Mouse (Mus musculus) left cerebral cortex, postnatal 25 days (tissue): ENCODE results near the gene Dot1l. TPM values are rescaled to one million over a fixed set of nuclear protein-coding genes. Genes with fewer than 3 reads are reported as not detected.
"Not testable (repeated sequence)": the region's sequence is repeated elsewhere in the genome, so short reads cannot be mapped to it uniquely, and the experiment has no call there.

Source experiments
- DNase-seq, 2 experiments: peaks; one replicate each; pipeline ENCODE4 v3.0.0; 2022; ENCODE audit warnings: low spot score in 2 of 2, mixed read lengths in 1 of 2
- intact Hi-C: fragments of 180-260 bp; cut with DNase I; formaldehyde crosslinking; loops from one replicate; pipeline ENCODE4 v1.15.1; 2025
- total RNA-seq, 2 experiments: library from RNA; stranded (reverse); gene quantifications; 2 replicates each; pipeline ENCODE4 v1.2.3; 2021

Dot1l gene
- total RNA-seq, 2 experiments from 2014 or later = 46.5 to 56.0 TPM

DNA sequence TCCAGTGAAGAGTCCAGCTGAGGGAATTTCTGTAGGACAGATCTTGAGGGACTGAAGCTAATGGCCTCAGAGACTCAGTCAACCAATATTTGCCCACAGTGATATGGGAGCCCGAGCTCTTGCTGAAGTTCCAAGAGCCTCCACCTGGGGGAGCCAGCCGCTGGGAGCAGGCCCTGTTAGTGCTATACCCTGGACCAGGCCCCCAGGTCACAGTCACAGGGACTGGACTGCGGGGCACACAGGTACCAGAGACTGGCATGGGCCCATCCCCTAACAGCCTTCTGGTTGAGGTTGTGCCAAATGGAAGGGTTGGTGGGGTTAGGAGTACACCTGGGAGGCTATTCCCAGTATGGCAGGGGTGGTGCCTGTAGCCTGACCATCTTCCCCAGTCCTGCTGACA lies 50.9 kb downstream of the Dot1l start:
- intact Hi-C loops = no loop called here
- DNase-seq = peak; percentile 67 to 70

DNA sequence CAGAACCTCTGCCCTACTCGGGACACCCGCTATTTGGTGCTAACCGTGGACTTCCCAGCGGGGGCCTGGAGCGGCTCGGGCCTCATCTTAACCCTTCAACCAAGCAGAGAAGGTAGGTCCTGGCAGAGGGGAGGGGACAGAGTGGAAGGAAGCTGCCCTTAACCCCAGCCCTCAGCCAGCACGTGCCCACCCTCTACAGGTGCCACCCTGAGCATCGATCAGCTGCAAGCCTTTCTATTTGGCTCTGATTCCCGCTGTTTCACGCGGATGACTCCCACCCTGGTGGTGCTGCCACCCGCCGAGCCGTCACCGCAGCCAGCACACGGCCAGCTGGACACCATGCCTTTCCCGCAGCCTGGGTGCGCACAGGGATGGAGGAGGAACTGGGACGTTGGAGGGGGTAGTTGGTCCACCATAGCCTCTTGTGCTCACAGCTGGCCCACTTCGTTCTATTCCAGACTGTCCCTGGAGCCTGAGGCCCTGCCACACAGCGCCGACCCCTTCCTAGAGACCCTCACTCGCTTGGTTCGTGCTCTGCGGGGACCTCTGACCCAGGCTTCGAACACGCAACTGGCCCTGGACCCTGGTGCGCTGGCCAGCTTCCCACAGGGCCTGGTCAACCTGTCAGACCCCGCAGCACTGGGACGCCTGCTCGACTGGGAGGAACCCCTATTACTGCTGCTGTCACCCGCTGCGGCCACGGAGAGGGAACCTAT lies 51.5 kb downstream of the Dot1l start:
- intact Hi-C loops = no loop called here
- DNase-seq = no peak

DNA sequence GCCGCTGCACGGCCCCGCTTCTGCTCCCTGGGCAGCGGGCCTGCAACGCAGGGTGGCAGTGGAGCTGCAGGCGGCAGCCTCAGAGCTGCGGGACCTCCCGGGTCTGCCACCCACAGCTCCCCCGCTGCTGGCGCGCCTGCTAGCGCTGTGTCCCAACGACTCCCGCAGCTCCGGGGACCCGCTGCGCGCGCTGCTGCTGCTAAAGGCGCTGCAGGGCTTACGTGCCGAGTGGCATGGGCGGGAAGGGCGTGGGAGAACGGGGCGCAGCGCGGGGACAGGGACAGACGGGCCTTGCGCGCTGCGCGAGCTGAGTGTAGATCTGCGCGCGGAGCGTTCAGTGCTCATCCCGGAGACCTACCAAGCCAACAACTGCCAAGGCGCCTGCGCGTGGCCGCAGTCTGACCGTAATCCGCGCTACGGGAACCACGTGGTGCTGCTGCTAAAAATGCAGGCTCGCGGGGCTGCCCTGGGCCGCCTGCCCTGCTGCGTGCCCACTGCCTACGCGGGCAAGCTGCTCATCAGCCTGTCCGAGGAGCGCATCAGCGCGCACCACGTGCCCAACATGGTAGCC lies 52.1 kb downstream of the Dot1l start:
- intact Hi-C loops = no loop called here
- DNase-seq = peak; percentile 90 to 95

GRCm38 (mm10) chr10:80808099-80808984 lies 53.3 kb downstream of the Dot1l start:
- DNase-seq = no peak
- intact Hi-C loops = no loop called here

- DNase-seq = peak in 1 of 2 experiments; percentile 66
- intact Hi-C loops = no loop called here
Observed at GRCm38 (mm10) chr10:80808985-80809632, 54.1 kb downstream of the Dot1l start.

DNA sequence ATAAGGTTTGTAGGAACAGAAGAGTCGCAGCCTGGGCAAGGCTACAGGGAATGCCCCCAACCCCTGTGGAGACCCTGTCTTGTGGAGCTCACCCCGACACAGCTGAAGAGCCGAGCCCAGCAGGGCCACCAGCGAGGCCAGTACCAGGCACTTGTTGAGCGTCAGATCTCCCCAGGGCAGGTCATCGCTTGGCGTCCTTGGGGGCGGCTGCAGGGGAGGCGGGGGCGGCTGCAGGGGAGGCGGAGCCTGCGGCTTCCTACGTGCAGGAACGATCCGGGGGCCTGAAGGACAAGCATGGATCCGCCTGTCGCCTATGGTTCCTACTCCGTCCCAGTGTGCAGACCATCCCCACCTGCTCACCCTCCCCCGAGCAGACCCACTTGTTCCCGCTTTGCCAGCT lies 55.1 kb downstream of the Dot1l start:
- intact Hi-C loops = no loop called here
- DNase-seq = no peak

- DNase-seq = no peak
- intact Hi-C loops = no loop called here
Observed at GRCm38 (mm10) chr10:80812391-80813041, 57.5 kb downstream of the Dot1l start.

- intact Hi-C loops = no loop called here
- no peak for DNase-seq
Observed at GRCm38 (mm10) chr10:80813366-80813765, 58.4 kb downstream of the Dot1l start, which contains the start of gene Jsrp1. Gene Jsrp1 (minus strand): TSS chr10:80813498.

- DNase-seq = no peak
- intact Hi-C loops = no loop called here
Observed at GRCm38 (mm10) chr10:80814800-80815199, 59.8 kb downstream of the Dot1l start.

DNA sequence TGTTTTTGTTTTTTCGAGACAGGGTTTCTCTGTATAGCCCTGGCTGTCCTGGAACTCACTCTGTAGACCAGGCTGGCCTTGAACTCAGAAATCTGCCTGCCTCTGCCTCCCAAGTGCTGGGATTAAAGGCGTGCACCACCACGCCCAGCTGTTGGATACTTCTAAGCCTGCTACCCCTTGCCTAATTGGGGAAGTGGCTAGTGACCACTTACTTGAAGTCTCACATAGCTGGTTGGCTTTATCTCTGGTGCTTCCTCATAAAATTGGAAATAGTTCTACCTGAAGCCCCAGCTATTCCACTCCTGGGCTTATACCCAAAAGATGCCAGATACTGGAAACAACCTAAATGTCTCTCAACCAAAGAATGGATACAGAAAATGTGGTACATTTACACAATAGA lies 61.3 kb downstream of the Dot1l start:
- intact Hi-C loops, DNase-seq: not testable (repeated sequence)

DNA sequence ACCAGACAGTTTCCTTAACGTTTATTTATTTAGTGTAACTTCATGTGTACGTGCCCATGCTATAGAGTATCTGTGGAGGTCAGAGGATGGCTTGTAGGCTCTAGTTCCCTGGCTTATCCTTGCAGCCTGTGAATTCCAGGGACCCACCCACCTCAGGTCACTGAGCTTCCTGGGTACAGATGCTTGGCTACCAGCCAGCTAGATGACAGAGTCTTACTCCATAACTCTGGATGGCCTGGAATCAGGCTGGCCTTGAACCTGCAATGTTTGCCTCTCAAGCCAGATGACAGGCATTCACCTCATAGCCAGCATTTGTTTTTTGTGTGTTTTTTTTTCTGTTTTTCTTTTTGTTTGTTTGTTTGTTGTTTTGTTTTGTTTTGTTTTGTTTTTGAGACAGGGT lies 62.2 kb downstream of the Dot1l start:
- intact Hi-C loops = no loop called here
- no peak for DNase-seq

- intact Hi-C loops, DNase-seq: not testable (repeated sequence)
Observed at GRCm38 (mm10) chr10:80817955-80818354, 62.9 kb downstream of the Dot1l start.

DNA sequence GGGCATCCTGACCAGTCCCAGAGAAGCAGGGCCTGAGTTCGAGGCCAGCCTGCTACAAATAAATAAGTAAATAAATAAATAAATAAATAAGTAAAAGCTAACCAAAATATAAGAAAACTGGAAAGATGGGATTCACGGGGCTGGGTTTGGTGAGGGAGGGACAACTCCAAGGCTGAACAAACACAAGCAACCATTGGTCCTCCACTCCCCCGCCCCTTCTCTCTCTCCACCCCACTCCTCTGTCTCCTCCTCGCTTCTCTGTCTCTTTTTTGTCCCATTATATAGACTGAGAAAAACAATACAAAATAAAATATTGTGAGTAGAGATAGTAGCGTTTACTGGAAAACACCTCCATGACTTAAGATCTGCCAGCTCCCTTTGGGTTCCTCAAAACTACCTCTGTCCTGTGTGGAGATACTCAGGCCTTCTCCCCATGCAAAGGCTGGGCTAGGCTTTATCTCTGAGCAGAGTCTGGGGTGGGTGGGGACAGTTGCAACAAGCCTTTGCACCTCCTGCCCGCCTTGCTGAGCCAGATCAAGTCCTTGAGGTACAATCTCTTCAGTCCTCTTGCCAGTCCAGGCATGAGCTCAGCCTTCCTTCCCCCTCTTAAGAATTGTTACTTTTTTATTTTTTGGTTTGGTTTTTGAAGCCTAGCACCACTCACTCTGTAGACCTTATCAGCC lies 63.7 kb downstream of the Dot1l start:
- intact Hi-C loops = no loop called here
- DNase-seq = no peak

GRCm38 (mm10) chr10:80819406-80819805 lies 64.4 kb downstream of the Dot1l start:
- DNase-seq = no peak
- intact Hi-C loops = no loop called here

- peak in 1 of 2 experiments; percentile 53 for DNase-seq
- intact Hi-C loops = loop anchor here (1.0 to 2.0 kb wide), 2 partner anchors 53 to 58 kb away; no protein-coding TSS in a partner anchor
Observed at GRCm38 (mm10) chr10:80821991-80822390, 67.0 kb downstream of the Dot1l start.

DNA sequence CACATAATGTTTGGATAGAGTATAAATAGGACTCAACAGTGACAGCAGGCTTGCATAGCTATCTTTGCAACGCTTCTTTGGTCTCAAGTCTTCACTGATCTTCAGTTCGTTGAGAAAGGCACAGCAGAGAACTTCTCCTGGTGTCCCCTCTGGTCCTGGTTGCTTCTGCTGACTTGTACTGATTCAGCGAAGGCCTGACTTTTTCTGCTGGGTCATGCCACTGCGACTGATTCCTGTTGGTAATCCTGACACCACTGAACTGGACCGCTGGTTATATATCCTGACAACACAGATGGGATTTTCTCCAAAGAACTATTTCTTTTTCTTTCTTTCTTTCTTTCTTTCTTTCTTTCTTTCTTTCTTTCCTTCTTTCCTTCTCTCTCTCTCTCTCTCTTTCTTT lies 67.5 kb downstream of the Dot1l start:
- intact Hi-C loops = loop anchor here (1.0 to 2.0 kb wide), 2 partner anchors 52 to 58 kb away; no protein-coding TSS in a partner anchor
- no peak for DNase-seq

DNA sequence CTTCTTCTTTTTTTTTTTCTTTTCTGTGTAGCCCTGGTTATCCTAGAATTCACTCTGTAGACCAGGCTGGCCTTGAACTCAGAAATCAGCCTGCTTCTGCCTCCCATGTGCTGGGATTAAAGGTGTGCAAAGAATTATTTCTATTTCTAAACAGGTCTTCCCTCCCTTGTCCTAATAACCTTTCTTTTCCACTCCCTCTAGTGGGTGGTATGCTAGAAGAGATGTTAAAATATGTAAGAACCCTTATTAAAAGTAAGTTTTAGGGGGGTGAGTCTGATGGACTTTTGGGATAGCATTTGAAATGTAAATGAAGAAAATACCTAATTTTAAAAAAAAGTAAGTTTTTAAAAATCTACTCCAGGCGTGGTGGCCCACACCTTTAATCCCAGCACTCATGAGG lies 68.3 kb downstream of the Dot1l start:
- intact Hi-C loops = loop anchor here (2.0 kb wide), 1 partner anchor 51 kb away; no protein-coding TSS in a partner anchor
- no peak for DNase-seq

DNA sequence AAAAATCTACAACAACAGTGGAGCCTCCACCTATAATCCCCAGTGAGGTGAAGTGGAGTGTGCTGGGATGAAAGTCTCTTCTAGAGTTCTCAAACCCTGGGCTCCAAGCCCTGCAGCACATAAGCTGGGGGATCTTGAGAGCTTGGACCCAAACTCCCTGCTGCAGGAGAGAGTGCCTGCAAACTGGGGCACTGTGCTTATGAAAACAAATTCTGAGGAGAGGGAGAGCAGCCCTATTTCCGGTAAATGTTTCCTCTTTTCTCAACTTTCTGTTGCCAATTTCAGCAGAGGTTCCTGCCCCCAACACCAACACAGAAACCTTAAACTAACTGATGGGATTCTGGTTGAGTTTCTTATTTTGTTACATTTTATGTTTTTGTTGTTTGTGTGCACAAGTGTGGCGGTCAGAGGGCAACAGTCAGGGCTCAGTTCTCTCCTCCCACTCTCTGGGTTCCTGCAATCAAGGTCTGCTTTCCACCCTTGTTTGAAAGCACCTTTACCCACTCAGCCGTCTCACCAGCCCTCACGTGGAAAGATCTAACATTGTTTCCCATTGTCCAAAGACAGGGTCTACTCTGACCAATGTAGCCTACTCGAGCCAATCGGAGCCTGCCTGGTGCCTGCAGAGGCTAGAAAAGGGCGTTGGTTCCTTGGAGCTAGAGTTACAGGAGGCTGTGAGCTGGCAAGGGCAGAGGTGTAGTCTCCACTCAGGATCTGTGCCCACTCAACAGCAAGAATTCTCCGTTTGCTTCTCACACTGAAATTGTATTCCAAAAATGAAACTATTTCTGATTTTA lies 69.0 kb downstream of the Dot1l start:
- intact Hi-C loops = loop anchor here (2.0 kb wide), 1 partner anchor 51 kb away; no protein-coding TSS in a partner anchor

More for the DNA sequence above, 69.0 kb downstream of the Dot1l start:
- no peak for DNase-seq
